Mouse (Mus musculus) layer of hippocampus, postnatal 36 days (tissue): Measurements from ENCODE around the gene Gpatch1. TPM values are rescaled to one million over a fixed set of nuclear protein-coding genes. Genes with fewer than 3 reads are reported as not detected.

Source experiments
- DNase-seq, 2 experiments: peaks; one replicate each; pipeline ENCODE4 v3.0.0; 2022
- total RNA-seq, 2 experiments: library from RNA; stranded (reverse); gene quantifications; 2 replicates each; pipeline ENCODE4 v1.2.3; 2021

Gpatch1 gene
- 10 to 100 TPM; 25.4 to 26.8 TPM for total RNA-seq

- DNase-seq: peak; percentile 90 to 95
These were observed at the start of gene Gpatch1 for GRCm38 (mm10) chr7:35317729-35318609. Gene Gpatch1, minus strand, starts transcription at chr7:35318440.

- DNase-seq: no peak
These were observed 47.1 kb upstream of the Gpatch1 start for GRCm38 (mm10) chr7:35365161-35365910.

GRCm38 (mm10) chr7:35362868-35363267 lies 44.6 kb upstream of the Gpatch1 start:
- no peak for DNase-seq

DNA sequence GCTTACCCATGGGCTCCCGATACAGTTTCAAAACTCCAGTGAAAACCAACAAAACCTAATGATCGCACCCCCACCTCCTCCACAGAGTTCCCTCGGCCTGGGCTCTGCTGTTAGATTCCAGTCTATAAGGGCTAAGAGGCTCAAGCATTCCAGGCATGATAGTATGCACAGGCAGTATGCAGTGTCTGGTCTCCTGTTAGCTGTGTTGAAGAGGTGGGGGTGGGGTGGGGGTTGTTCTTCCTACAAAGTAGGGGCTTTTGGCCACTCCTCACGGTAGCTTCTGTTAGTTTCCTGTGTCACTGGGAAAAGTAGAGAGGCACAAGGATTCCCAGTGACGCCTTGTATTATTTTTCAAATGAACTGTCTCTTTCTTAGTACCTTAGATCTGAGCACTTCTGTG lies 44.0 kb upstream of the Gpatch1 start:
- no peak for DNase-seq

- DNase-seq: no peak
These were observed 39.4 kb upstream of the Gpatch1 start for GRCm38 (mm10) chr7:35357621-35358020.

DNA sequence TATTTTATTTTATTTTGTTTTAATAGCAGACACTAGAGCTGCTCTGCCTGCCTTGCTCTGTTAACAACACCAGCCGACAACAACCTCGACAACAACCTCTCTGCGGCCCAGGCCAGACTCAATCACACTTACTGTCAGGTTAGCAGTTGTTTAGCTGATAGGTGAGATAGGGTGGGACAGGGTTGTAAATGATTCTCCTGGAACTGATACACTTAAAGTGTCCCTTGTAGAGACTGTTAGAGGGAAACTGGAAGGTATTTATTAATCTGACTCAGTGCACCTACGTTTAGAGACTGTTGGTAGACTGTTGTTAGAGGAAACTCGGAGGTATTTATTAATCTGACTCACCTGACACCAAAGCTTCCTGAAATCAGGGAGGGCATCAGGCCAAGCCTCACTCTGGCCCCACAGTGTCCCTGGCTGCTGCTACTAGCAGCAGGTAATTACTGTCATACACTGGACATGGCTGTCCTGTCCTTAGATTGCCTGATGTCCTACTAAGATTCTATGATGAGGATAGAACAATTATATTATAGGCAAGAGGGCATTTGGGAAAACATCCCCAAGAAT lies 37.1 kb upstream of the Gpatch1 start:
- no peak for DNase-seq

DNA sequence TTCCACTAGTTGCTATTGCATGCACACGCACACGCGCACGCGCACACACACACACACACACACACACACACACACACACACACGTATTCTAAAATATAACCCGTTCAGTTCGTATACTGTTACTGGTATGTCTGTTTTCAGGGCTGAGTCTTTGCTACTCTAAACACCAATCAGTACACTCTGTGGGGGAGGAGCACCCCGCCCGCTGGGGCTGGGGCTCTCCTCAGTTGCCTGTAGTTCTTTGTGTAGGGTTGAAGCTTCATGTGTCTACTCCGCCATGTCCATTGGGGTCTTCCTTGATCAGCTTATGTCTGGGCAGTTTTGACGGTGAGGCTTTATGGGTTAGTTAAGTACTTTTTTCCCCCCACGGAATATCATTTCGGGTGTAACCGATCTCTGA lies 35.1 kb upstream of the Gpatch1 start:
- no peak for DNase-seq

- DNase-seq: no peak
These were observed 32.9 kb upstream of the Gpatch1 start for GRCm38 (mm10) chr7:35351155-35351554.

GRCm38 (mm10) chr7:35349886-35350684 lies 31.8 kb upstream of the Gpatch1 start:
- DNase-seq: no peak

GRCm38 (mm10) chr7:35349022-35349421 lies 30.8 kb upstream of the Gpatch1 start:
- no peak for DNase-seq

DNA sequence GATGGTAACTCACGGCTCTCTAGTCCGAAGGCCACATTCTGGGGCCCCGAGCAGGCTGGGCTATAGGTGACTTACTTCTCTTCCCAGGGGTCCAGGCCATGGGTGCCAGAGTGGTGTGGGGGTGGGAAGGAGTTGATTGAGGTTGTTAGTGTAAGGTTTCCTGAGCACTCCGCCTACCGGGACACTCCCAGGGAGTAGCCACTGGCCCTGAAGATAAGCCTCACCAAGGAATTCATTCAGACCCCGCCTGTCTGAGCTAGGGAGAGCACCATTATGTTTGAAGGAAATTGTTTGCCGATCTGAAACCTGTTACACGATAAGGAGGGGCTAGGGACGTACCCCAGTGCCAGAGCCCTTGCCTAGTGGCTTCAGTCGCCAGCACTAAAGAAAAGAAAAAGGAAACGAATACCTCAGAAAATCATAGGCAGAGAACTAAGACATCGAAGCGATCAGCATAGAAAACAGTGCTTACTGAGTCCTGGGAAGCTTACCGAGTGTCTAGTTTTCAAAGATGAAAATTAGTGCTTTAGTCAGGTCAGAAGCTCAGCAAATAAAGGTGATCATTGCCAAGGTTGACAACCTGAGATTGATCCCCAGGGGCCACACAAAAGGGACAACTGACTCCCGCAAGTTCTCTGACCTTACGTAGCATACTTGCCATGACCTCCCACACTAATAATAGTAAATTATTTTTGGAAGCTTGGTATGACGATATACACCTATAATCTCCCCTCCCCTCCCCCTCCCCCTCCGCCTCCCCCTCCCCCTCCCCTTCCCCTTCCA lies 29.9 kb upstream of the Gpatch1 start:
- no peak for DNase-seq

DNA sequence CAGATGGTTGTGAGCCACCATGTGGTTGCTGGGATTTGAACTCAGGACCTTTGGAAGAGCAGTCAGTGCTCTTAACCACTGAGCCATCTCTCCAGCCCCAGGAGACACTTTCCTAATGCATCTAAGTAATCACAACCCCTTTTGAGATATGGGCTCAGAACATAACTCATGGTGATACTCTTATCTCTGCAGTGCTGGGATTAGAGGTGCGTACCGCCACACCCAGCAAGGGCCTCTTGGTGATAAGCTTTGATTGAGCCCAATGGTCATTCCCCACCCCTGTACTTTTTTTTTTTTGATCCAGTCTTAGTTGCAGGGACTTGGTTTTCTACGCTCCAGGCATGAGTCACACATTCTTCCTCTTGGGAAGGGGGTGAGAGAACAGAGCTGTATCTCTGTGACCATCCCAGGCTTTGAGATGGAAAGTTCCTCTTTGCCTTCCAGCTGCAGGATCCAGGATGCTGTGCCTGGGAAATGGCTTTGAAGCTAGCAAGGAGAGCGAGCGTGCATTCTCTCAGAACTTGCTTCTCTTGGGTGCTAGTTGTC lies 26.6 kb upstream of the Gpatch1 start:
- DNase-seq: no peak

DNA sequence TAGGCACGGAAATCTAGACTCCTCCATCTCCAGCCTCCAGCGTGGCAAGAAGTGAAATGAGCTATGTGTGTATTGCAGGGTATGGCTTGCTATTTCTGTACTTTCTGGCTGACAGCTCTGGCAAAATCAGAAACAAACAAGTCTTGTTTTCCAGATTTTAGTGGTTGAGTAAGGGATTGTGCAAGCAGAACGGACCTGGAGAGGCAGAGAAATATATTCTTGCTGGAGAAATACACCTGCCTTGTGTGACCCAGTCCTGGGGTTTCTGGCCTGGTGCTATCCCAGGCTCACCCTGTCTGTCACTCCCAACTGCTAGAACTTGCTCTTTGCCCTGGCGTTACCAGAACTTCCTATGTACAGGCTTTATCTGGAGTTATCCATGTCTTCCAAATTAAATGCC lies 24.3 kb upstream of the Gpatch1 start:
- DNase-seq: no peak

- no peak for DNase-seq
These were observed 23.0 kb upstream of the Gpatch1 start for GRCm38 (mm10) chr7:35341282-35341681.

DNA sequence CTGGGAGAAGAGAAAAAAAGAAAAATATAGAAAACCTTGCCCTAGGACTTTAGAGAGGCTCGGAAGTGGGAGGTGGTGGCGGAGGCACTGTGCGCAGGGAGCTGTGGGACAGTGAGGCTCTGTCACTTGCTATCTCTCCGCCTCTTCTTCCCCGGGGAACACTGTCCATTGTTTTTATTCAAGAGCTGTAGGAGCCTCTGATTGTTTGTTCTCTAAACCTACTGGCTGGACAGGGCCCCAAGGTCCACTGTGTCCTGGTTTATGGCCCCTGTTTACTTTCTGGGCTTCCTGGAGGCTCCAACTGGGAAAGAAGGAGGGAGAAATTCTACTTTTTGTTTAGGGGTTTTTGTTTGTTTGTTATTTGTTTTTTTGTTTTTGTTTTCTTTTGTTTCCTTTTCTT lies 22.0 kb upstream of the Gpatch1 start:
- no peak for DNase-seq

DNA sequence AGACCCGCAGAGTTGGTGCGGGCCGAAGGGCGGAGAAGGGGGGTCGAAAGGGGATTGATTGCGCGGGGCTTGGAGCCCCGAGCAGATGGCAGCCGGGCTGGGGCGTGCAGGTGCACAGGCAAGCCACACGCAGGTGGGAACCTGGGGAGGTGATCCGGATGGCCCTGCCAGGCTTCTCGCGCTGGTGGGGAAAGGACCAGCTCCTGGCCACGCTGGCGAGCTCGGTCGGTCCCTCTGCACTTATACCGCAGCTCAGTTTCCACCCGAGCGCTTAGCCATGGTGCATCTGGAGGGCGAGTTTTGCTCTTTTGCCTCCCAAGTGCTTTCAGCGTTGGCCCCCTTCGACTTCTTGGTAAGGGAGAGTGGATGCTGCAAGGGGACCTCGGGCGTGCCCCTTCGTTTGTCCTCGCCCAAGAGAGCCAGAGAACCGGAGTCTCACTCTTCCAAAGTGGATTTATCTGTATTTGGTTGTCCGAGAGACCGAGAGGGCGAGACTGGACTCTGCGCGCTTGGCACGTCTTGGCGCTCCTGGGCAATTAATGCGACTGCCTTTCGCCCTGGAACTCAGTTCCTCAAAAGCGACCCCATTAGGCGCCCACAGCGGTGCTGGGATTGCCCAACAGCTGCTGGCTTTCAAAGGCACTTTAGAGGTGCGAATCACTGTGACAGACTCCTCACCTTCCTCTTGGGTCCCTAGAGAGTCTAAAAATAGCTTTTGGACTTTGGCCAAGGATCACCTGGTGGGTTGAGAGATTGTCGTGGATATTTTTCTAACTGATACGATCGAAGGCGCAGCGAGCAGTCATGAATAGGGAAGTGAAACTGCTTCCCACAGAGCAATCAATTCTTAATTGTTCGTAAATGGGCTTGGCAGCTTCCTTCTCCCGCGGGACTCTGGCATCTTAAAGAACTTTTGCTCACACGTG lies 16.6 kb upstream of the Gpatch1 start:
- DNase-seq: no peak

DNA sequence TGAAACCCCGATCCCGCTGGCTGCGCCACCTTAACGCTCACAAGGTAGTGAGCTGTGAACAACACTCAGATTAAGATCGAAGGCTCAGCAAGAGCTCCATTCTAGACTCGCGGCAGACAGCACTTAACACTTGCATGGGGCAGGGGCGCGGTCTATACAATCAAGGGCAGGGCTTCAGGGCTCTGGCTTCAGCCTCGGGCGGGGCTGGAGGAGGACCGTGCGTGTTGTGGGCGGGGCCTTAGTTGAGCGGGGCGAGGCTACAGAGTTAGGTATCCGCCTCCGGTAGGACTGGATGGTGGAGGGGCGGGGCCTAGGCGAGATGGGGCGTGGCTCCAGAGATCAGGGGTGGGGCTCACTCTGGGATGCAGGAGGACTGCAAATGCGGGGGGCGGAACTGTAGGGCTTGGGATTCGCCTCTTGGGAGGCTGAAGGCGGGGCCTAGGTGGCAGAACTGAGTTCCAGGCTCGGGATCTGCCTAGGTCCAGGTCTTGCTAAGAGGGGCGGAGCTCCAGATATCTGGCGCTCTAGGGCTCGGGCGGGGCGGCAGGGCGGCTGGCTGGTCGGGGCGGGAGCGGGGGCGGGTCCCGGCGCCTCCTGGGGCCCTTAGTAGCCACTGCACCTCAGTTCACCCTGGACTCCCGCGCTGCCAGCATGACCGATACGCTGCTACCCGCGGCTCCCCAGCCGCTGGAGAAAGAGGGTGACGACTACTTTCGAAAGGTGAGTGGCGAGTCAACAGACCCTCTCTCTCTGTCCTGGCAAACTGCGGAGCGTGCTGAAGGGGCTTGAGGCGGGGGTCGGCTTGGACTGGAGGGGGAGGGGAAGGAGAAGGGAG lies 15.7 kb upstream of the Gpatch1 start, which contains the start of gene Rhpn2:
TSS of gene Rhpn2 (plus strand) at position 479 of the 835 bp plus-strand sequence.
- DNase-seq: peak; percentile 99 to 100

GRCm38 (mm10) chr7:35333231-35333651 lies 15.0 kb upstream of the Gpatch1 start:
- DNase-seq: no peak

DNA sequence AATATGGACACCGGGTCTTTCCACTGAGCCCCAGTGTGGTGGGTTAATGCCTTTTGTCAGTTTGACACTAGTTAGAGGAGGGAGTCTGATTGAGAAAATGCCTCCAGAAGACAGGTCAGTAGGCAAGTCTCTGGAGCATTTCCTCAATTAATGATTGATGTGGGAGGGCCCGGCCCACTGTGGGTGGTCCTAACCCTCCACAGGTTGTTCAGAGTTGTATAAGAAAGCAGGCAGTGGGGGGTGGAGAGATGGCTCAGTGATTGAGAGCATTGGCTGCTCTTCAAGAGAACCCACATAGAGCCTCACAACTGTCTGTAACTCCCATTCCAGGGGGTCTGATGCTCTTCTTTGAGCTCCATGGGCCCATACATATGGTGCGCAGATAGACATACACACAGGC lies 13.3 kb upstream of the Gpatch1 start:
- no peak for DNase-seq
